Mouse (Mus musculus): ENCODE measurements around the gene Olfr1381. TPM values are rescaled to one million over a fixed set of nuclear protein-coding genes. Genes with fewer than 3 reads are reported as not detected.

Gene Olfr1381
- polyA plus RNA-seq (2017; shearing (Covaris generic)): not detected

GRCm38 (mm10) chr11:49543149-49543548 lies at the start of gene Olfr1381:
TSS of gene Olfr1381 (plus strand) at chr11:49543449.

DNA sequence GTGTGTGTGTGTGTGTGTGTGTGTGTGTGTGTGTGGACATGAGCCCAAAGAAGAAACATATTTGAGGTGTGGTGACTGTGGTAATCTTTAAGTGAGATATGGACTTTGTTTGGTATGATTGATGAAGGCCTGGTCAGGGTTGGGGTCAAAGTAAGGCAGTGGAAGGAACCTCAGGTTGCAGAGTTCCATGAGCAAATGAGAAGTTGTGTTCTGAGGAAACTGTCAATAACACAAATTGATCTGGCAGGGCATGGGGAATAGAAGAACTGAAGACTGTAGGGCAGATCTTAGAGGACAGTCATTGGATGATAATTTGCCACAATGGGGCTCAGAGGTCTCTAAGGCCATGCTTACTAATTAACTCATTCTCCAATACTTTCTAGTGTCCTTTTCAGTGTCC lies 23.9 kb upstream of the Olfr1381 start, which contains the start of gene Olfr1383:
Gene Olfr1383, plus strand, starts transcription at position 301 of the 400 bp plus-strand sequence.

DNA sequence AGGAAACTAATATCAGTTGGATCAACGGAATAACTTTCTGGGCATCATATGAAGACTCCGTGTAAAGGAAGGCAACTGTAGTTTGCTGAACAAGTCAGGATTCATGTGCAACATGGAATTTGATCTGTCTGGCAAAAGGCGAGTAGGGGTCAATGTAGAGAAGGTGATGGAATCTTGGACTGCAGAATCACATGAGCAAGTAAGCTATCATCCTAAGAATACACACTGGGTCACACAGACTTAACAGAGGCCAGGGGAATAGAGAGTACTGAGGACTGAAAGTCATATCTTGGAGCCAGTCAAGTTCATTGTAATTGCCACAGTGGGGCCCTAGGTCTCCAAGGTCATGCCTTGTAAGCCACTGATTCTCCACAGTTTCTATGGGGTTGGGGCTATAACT lies 15.3 kb upstream of the Olfr1381 start, which contains the start of gene Olfr1382:
Gene Olfr1382, plus strand, starts transcription at position 301 of the 400 bp plus-strand sequence.

DNA sequence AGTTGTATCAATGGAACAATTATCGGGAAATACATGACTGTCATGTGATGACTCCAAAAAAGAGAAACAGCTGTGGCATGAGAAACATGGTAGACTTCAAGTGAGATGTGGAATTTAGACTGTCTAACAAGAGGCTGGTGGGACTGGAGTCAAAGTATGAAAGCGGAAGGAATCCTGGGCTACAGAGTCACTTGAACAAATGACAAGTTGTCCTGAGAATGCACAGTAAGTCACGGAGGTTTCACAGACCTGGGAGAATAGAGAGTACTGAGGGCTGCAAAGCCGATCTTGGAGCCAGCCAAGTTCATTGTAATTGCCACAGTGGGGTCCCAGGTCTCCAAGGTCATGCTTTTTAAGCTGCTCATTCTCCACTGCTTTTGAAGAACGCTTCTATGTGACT lies 13.3 kb downstream of the Olfr1381 start, which contains the start of gene Olfr1380:
Gene Olfr1380, plus strand, starts transcription at position 301 of the 400 bp plus-strand sequence.

Other genes starting within 250 kb of the Olfr1381 start
- not detected for gene Olfr10, start 238.7 kb upstream of the Olfr1381 start, polyA plus RNA-seq (2017; shearing (Covaris generic))
- not detected for gene Olfr1391, start 220.7 kb upstream of the Olfr1381 start, polyA plus RNA-seq (2017; shearing (Covaris generic))
- gene Olfr1390, start 208.3 kb upstream of the Olfr1381 start, polyA plus RNA-seq (2017; shearing (Covaris generic)): not detected
- not detected for gene Olfr1389, start 120.4 kb upstream of the Olfr1381 start, polyA plus RNA-seq (2017; shearing (Covaris generic))
- under 1 TPM in 1 of 2 experiments, not detected in 1; 0.06 TPM for gene Olfr1388, start 106.8 kb upstream of the Olfr1381 start, polyA plus RNA-seq (2017; shearing (Covaris generic))
- gene Olfr1387, start 88.1 kb upstream of the Olfr1381 start, polyA plus RNA-seq (2017; shearing (Covaris generic)): not detected
- not detected for gene Olfr1386, start 78.4 kb upstream of the Olfr1381 start, polyA plus RNA-seq (2017; shearing (Covaris generic))
- gene Olfr1385, start 54.4 kb upstream of the Olfr1381 start, polyA plus RNA-seq (2017; shearing (Covaris generic)): under 1 TPM; 0.04 to 0.22 TPM
- not detected for gene Olfr1384, start 36.7 kb upstream of the Olfr1381 start, polyA plus RNA-seq (2017; shearing (Covaris generic))
- not detected for gene Olfr1383, start 23.8 kb upstream of the Olfr1381 start, polyA plus RNA-seq (2017; shearing (Covaris generic))
- gene Olfr1382, start 15.2 kb upstream of the Olfr1381 start, polyA plus RNA-seq (2017; shearing (Covaris generic)): under 1 TPM in 1 of 2 experiments, not detected in 1; 0.07 TPM
- gene Olfr1380, start 13.4 kb downstream of the Olfr1381 start, polyA plus RNA-seq (2017; shearing (Covaris generic)): not detected
- gene Flt4, start 65.8 kb downstream of the Olfr1381 start, polyA plus RNA-seq (2017; shearing (Covaris generic)): not detected
- under 1 TPM in 1 of 2 experiments, not detected in 1; 0.37 TPM for gene Scgb3a1, start 120.2 kb downstream of the Olfr1381 start, polyA plus RNA-seq (2017; shearing (Covaris generic))
- gene Cnot6, start 169.3 kb downstream of the Olfr1381 start, polyA plus RNA-seq (2017; shearing (Covaris generic)): 10 to 100 TPM; 80.1 to 90.6 TPM

Data from activated CD4-positive, CD25-positive, alpha-beta regulatory T cell (primary cell).